Mouse (Mus musculus) ovary, adult 18-20 months (tissue): Measurements from ENCODE around the gene Adh4.
"Not testable (repeated sequence)": the region's sequence is repeated elsewhere in the genome, so short reads cannot be mapped to it uniquely, and the experiment has no call there.

Experiments
- DNase-seq: peaks from one replicate; pipeline ENCODE4 v3.0.0; 2022; ENCODE audit warnings: low spot score, mixed read lengths

Gene Adh4

DNA sequence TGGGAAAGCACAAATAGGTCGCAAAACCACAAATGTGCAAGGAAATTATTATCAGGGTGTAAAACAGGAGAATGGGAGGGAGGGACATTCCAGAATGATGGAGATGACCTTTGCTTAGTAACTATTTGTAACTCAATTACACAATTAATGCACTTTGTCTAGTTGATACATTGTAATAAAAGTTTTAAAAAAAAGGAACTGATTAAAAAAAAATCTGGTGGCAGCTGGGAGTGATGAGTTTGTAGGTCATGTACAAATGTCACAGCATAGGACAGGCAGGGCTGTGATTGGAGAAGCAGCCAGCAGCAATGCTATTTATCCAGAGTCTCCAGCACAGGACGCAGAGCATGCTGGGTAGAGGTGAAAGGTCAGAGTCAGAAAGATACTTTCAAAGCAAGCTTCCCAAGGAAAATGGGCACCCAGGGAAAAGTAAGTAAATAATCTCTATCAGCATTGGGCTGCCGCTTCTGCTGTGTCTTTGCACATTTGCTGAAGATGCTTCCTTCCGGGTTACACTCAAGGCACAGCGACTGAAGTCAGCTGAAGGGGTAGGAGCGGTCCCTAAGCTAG, at the start of gene Adh4:
Gene Adh4 (plus strand): TSS at position 346 of the 570 bp plus-strand sequence.
- DNase-seq = no peak

GRCm38 (mm10) chr3:138366181-138366580, 49.1 kb upstream of the Adh4 start:
- no peak for DNase-seq

DNA sequence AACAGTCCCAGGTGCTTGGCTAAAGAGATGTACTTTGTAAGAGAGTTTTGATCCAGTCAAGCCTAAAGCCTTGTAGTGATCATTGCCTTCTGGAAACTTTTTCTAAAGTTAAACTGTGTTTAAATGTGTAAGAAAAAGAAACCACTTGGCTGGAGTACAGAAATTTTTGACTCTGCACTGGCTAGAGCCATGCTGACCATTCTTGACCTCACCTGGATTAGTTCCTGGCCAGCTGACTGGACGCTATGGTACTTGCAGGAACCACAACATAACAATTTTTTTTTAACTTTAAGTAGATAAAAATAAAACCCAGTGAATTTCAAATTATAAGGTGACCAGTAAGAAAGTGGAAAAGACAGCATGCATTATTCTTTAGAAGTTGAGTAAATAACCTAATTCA, 45.7 kb upstream of the Adh4 start:
- no peak for DNase-seq

DNA sequence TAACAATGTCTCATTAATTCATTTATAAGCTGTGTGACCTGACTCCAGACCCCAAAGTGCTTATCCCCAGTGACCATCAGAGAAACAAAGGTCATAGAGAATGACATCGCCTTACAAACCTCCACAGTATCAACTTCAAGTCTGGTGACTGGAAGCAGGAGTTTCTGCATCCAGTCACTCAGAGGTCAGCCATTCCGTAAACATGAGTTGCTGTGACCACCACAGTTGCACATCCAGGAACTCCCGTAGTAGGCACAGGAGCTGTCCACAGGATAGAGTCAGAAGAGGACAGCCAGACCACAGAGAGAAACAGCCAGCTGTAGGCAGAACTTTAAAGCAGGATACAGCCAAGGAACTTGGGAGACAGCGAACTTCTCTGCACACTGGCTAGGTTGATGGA, 45.0 kb upstream of the Adh4 start:
- DNase-seq = not testable (repeated sequence)

GRCm38 (mm10) chr3:138373920-138374319, 41.3 kb upstream of the Adh4 start:
- DNase-seq = no peak

DNA sequence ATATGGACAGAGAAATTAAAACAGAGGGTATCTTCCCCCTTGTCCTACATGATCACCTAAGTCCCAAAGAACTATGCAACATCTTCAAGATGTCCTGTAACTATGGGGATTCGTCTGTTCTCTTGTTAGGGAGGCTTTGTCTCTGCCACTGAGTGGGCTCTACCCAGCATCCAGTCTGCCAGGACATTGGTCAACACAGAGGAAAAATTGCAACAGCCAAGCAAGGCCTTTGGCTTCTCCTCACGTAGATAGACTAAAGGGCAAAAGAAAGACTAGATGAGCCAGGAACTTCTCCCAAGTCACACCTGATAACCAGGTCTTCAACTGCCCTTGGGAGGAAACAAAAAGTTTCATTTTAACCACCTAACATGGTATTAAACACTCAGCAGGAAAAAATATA, 40.1 kb upstream of the Adh4 start:
- no peak for DNase-seq

GRCm38 (mm10) chr3:138381133-138381532, 34.1 kb upstream of the Adh4 start:
- no peak for DNase-seq

- DNase-seq = no peak
Measured at GRCm38 (mm10) chr3:138387155-138387554, 28.1 kb upstream of the Adh4 start.

GRCm38 (mm10) chr3:138404872-138405271, 10.4 kb upstream of the Adh4 start:
- DNase-seq = no peak

DNA sequence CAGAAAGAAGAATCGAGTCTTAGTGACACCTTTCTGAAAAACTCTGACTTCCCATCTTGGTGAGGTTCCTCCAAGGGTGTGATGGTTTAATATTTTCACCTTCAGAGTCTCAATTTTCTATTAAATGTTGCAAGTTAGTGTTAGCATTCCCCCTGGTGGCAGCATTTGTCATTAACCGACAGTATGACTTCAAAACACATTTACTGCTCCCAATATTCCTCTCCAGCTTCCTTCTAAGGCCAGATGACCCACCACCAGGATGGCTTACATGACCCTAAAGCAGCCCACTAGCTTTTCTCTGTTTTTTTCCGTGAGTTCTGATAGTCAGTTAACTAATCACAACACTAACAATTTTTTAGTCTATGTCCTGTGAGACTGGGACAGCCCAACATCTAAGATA, 9.9 kb upstream of the Adh4 start:
- DNase-seq = no peak

DNA sequence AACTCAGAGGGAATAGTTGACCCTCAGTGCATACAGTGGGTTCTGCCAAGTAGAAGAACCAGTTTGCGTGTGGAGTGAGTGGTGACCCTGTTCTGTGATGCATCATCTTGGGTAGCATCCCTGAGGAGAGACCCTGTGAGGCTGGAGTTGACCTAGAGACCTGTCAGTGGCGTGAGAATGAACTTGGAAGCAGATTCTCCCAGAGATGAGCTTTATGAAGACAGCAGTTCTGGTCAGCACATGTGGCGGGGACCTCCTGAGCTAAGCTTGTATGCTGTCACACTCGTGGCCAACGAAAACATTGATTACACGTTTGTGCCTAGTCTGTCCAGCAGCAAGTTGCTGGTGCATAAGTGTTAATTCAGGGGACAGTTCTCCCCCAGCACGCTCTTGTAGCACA, 9.4 kb upstream of the Adh4 start:
- DNase-seq = no peak

DNA sequence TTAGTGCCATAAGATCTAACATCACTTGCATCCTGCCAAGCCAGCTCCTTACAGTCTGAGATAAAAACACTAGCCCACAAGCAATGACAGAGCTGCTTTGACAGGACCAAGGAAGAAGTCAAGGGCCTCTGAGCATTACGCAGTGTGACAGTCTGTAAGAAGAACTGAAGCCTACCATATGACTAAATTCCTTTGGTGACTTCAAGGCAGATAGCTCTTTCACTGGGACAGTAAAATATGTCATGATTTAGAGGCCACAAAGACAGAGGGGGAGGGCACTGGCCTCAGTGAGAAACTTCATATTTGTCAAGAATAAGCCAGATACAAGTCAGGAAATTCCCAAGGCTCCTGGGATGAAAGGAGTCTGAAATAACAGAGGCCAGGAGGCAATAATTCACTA, 7.3 kb upstream of the Adh4 start:
- DNase-seq = no peak

DNA sequence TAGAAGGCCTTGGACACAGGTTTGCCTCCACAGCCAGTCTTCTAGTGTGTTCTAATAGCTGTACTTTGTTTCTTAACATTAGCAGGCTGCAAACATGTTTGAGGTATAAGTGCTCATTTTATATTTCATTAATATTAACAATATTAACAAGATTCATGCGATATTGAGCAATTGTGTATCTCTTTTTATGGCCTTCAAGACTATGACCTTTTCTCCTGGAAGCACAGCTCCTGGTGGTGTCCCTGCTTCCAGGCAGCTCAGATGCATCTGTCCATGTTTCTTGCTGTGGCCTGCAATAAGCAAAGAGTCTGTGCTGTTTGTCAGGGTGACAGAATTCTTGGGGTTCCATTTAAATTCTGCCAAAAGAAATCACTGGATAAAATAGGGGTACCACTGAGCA, 5.7 kb upstream of the Adh4 start:
- DNase-seq = no peak

GRCm38 (mm10) chr3:138410211-138410610, 5.1 kb upstream of the Adh4 start:
- no peak for DNase-seq

GRCm38 (mm10) chr3:138419369-138419768, 4.1 kb downstream of the Adh4 start:
- DNase-seq = no peak

GRCm38 (mm10) chr3:138420385-138420784, 5.1 kb downstream of the Adh4 start:
- no peak for DNase-seq

DNA sequence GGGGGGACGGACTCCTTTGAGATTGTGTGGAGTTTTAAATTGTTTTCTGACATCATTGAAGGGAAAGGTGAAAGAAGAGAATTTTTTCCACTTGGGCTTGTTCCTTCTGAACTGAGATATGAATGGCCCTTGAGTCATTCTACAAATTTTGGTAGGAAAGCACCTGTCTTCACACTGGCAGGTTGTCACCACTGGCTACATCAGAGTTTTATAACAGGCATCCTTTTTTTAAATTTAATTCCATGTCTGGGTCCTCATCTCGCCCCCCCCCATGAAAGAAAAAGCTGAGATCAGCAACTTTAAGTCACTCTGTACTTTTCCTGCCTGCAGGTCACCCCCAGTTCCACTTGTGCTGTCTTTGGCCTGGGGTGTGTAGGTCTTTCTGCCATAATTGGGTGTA, 8.4 kb downstream of the Adh4 start:
- DNase-seq = no peak

GRCm38 (mm10) chr3:138424247-138424646, 9.0 kb downstream of the Adh4 start:
- DNase-seq = no peak

- DNase-seq = no peak
Measured at GRCm38 (mm10) chr3:138430360-138430976, 15.2 kb downstream of the Adh4 start.

DNA sequence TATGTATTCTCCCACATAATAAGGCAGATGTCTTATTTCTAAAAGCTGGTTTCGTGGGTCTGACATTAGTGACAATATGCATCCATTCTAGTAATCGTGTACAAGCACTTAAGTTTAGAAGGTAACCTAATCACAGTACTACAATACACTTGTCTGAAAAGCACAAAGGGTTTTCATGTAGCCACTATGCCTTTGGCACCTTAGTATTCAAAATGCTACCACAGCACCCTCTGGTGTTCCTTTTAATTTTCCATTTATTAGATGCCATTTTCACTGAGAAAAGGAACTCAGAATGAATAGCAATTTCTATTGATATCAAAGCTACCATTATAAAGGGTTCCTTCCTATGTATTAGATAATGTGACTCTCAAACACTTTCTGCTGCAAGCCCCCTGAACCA, 16.6 kb downstream of the Adh4 start:
- no peak for DNase-seq

DNA sequence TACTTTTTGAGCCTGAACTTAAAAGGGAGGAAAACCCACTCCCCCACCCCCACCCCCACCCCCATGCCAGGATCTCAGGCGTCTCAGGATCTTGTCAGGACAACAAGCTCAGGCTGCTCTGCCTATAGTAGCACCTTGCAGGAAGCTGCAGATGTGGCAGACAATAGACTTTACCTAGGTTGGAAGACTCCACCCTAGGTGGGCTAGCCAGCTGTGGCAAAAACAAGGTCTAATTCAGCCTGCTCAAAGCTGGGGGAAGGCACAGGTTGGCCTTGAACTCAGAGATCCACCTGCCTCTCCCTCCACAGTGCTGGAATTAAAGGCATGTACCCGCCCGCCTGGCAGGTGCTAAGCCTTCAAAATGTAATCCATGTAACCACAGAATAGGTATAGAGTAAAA, 23.4 kb downstream of the Adh4 start:
- no peak for DNase-seq

DNA sequence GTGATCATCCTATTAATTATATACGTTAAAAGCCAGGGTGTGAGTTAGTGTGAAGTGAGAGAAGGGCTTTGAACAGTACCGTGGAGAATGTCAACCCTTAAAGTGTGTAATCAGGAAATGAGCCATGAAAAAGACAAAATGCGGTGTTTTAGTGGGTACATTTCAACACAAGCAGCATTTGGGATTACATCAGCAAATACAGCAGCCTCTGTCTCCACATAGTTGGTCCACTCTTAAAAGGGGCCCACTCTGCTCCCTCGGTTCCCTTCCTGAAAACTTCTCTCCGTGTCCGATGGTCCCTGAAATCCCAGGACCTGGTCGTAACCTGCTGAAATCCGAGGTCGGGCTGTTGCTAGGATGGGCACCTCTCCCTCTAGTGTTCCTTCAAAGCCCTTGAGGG, 26.9 kb downstream of the Adh4 start:
- no peak for DNase-seq

GRCm38 (mm10) chr3:138442612-138443464, 27.6 kb downstream of the Adh4 start, which contains the start of gene Adh5:
Adh5 (plus strand) TSS chr3:138443093.
- peak; percentile 84 for DNase-seq

GRCm38 (mm10) chr3:138443465-138443771, 28.2 kb downstream of the Adh4 start:
- DNase-seq = no peak
